Mouse (Mus musculus): ENCODE results near the gene Papola.

Papola gene

GRCm38 (mm10) chr12:105806205-105806604 lies 21.7 kb downstream of the Papola start:
- no peak for DNase-seq

GRCm38 (mm10) chr12:105807416-105807815 lies 22.9 kb downstream of the Papola start:
- DNase-seq: no peak

GRCm38 (mm10) chr12:105808945-105809344 lies 24.5 kb downstream of the Papola start:
- DNase-seq: no peak

- DNase-seq: no peak
Measured at GRCm38 (mm10) chr12:105810608-105811007, 26.1 kb downstream of the Papola start.

- no peak for DNase-seq
Measured at GRCm38 (mm10) chr12:105813957-105814356, 29.5 kb downstream of the Papola start.

- no peak for DNase-seq
Measured at GRCm38 (mm10) chr12:105823472-105823871, 39.0 kb downstream of the Papola start.

- no peak for DNase-seq
Measured at GRCm38 (mm10) chr12:105824743-105825142, 40.2 kb downstream of the Papola start.

GRCm38 (mm10) chr12:105825266-105825665 lies 40.8 kb downstream of the Papola start:
- DNase-seq: no peak

- no peak for DNase-seq
Measured at GRCm38 (mm10) chr12:105832541-105832940, 48.0 kb downstream of the Papola start.

GRCm38 (mm10) chr12:105834926-105835325 lies 50.4 kb downstream of the Papola start:
- no peak for DNase-seq

- DNase-seq: no peak
Measured at GRCm38 (mm10) chr12:105835571-105835970, 51.1 kb downstream of the Papola start.

- DNase-seq: peak; percentile 32
Measured at GRCm38 (mm10) chr12:105836196-105836595, 51.7 kb downstream of the Papola start.

GRCm38 (mm10) chr12:105839096-105839495 lies 54.6 kb downstream of the Papola start:
- no peak for DNase-seq

GRCm38 (mm10) chr12:105840545-105840944 lies 56.1 kb downstream of the Papola start:
- peak; percentile 27 for DNase-seq

GRCm38 (mm10) chr12:105843243-105844005 lies 58.9 kb downstream of the Papola start:
- DNase-seq: no peak

GRCm38 (mm10) chr12:105844406-105844805 lies 59.9 kb downstream of the Papola start:
- DNase-seq: no peak

- no peak for DNase-seq
Measured at GRCm38 (mm10) chr12:105849102-105849501, 64.6 kb downstream of the Papola start.

- no peak for DNase-seq
Measured at GRCm38 (mm10) chr12:105850675-105851074, 66.2 kb downstream of the Papola start.

- no peak for DNase-seq
Measured at GRCm38 (mm10) chr12:105852798-105853197, 68.3 kb downstream of the Papola start.

- no peak for DNase-seq
Measured at GRCm38 (mm10) chr12:105854639-105855038, 70.1 kb downstream of the Papola start.

GRCm38 (mm10) chr12:105857902-105858640 lies 73.6 kb downstream of the Papola start:
- DNase-seq: peak; percentile 38

GRCm38 (mm10) chr12:105862072-105862471 lies 77.6 kb downstream of the Papola start:
- no peak for DNase-seq

- DNase-seq: no peak
Measured at GRCm38 (mm10) chr12:105862607-105863006, 78.1 kb downstream of the Papola start.

GRCm38 (mm10) chr12:105863436-105863835 lies 78.9 kb downstream of the Papola start:
- no peak for DNase-seq
